Mouse (Mus musculus): ENCODE data around the gene Atp6ap1.

- no peak for TF ChIP-seq CTCF (IDR thresholded peaks at IDR 0.05; ENCODE audit: low read depth, low read length)
- no peak for TF ChIP-seq GATA2 (IDR thresholded peaks at IDR 0.05; ENCODE audit: borderline replicate concordance, low read depth, low read length)
- TF ChIP-seq GATA1 (IDR thresholded peaks at IDR 0.05; ENCODE audit: borderline replicate concordance, low read length), result no peak
- TF ChIP-seq POLR2AphosphoS5 (IDR thresholded peaks at IDR 0.05; ENCODE audit: insufficient replicate concordance, low read depth, low read length), result no peak
Observed at GRCm38 (mm10) chrX:74353467-74353770, 56.5 kb downstream of the Atp6ap1 start, which contains the start of gene Lage3.

Data from G1E (cell line).